ENCODE assay signal across 10 mouse cellular contexts in genomic region chr17:12261887-12262286, GRCm38 (mm10). TPM values are rescaled to one million over a fixed set of nuclear protein-coding genes. Genes with fewer than 3 reads are reported as not detected.
DNase-seq lines count a peak whose midpoint lies in the region; ATAC-seq and TF ChIP-seq lines count a peak whose summit lies in the region.
"Had no signal": no experiment of that assay in that cellular context is flagged by ENCODE, and none has a peak within 500 bp of the region (broad histone marks: within the 10 kb centered on the region; RNA-seq: fewer than 3 reads in every experiment).

No protein-coding gene starts in this region.

- no peak overlapping the region for H3K9ac ChIP-seq in intestine, embryonic 16.5 days (ENCODE audit: low read depth, low read length)
- no peak overlapping the region for H3K9ac ChIP-seq in intestine, embryonic 15.5 days
- H3K9ac ChIP-seq in liver, embryonic 13.5 days = no peak overlapping the region
- H3K9ac ChIP-seq: forebrain, embryonic 13.5 days; neural tube, embryonic 13.5 days had no signal

- no peaks in the 10 kb centered on the region for H3K27me3 ChIP-seq in intestine, embryonic 16.5 days (replicated peaks; ENCODE audit: control insufficient read depth, insufficient read depth, low read length)
- no peaks in the 10 kb centered on the region for H3K27me3 ChIP-seq in intestine, embryonic 15.5 days (replicated peaks)
- H3K27me3 ChIP-seq in C2C12 (ENCODE audit: control insufficient read depth, insufficient read depth, insufficient read length) = no peaks in the 10 kb centered on the region
- H3K27me3 ChIP-seq in liver, embryonic 13.5 days = no peaks in the 10 kb centered on the region
- H3K27me3 ChIP-seq: forebrain, embryonic 13.5 days; neural tube, embryonic 13.5 days had no signal

- H3K27ac ChIP-seq in intestine, embryonic 16.5 days (ENCODE audit: low read length) = no peak overlapping the region
- no peak overlapping the region for H3K27ac ChIP-seq in intestine, embryonic 15.5 days
- no peak overlapping the region for H3K27ac ChIP-seq in liver, embryonic 13.5 days
- H3K27ac ChIP-seq: forebrain, embryonic 13.5 days; neural tube, embryonic 13.5 days had no signal

- H3K36me3 ChIP-seq in intestine, embryonic 16.5 days (ENCODE audit: control insufficient read depth, insufficient read depth, low read length) = peaks cover 8% of the 10 kb centered on the region
- H3K36me3 ChIP-seq in intestine, embryonic 15.5 days = peaks cover 17% of the 10 kb centered on the region; the same call in 1 of the 2 replicates
- peaks cover 16% of the 10 kb centered on the region for H3K36me3 ChIP-seq in C2C12 (ENCODE audit: control insufficient read depth, insufficient read depth)
- peaks cover 29% of the 10 kb centered on the region for H3K36me3 ChIP-seq in liver, embryonic 13.5 days

- peak; percentile 56 for ATAC-seq in intestine, embryonic 16.5 days
- no peak for ATAC-seq in intestine, embryonic 15.5 days
- ATAC-seq in liver, embryonic 13.5 days (ENCODE audit: low read depth) = peak; percentile 83
- ATAC-seq: forebrain, embryonic 13.5 days had no signal

- peaks cover 13% of the 10 kb centered on the region for H3K79me2 ChIP-seq in C2C12 (ENCODE audit: control insufficient read depth, insufficient read depth)

- no peak overlapping the region for H3K4me2 ChIP-seq in intestine, embryonic 16.5 days (ENCODE audit: low read depth, low read length)
- no peak overlapping the region for H3K4me2 ChIP-seq in intestine, embryonic 15.5 days (replicated peaks)
- H3K4me2 ChIP-seq in liver, embryonic 13.5 days = no peak overlapping the region
- H3K4me2 ChIP-seq: forebrain, embryonic 13.5 days; heart, embryonic 11.5 days; neural tube, embryonic 13.5 days had no signal

- WGBS in intestine, embryonic 16.5 days = 70% methylated on average over 2 of the region's 2 CpGs
- WGBS in intestine, embryonic 15.5 days = 64% methylated on average over 2 of the region's 2 CpGs
- WGBS in liver, embryonic 13.5 days (ENCODE audit: insufficient replicate concordance) = 58% methylated on average over 2 of the region's 2 CpGs

- H3K79me3 ChIP-seq in C2C12 (ENCODE audit: low read depth) = no peaks in the 10 kb centered on the region

- no peak overlapping the region for H3K4me3 ChIP-seq in intestine, embryonic 16.5 days (ENCODE audit: low read length)
- H3K4me3 ChIP-seq in intestine, embryonic 15.5 days (replicated peaks) = no peak overlapping the region
- no peak overlapping the region for H3K4me3 ChIP-seq in C2C12 (ENCODE audit: insufficient read depth, poor library complexity, severe bottlenecking)
- H3K4me3 ChIP-seq in liver, embryonic 13.5 days (replicated peaks) = no peak overlapping the region
- H3K4me3 ChIP-seq: forebrain, embryonic 13.5 days; neural tube, embryonic 13.5 days had no signal

- peak; percentile 29 for DNase-seq in 416B (ENCODE audit: low read depth)
- no peak for DNase-seq in liver, embryonic 13.5 days
- DNase-seq in spleen, adult 18-20 months = no peak
- no peak for DNase-seq in cerebellum, postnatal 10 days

- no peak overlapping the region for H3ac ChIP-seq in C2C12 (ENCODE audit: control insufficient read depth, insufficient read length, low read depth)

- H3K9me3 ChIP-seq in intestine, embryonic 16.5 days (ENCODE audit: control insufficient read depth, low read length) = no peaks in the 10 kb centered on the region
- no peaks in the 10 kb centered on the region for H3K9me3 ChIP-seq in intestine, embryonic 15.5 days
- no peaks in the 10 kb centered on the region for H3K9me3 ChIP-seq in liver, embryonic 13.5 days (replicated peaks)
- H3K9me3 ChIP-seq: forebrain, embryonic 13.5 days; neural tube, embryonic 13.5 days had no signal

- H3K4me1 ChIP-seq in intestine, embryonic 16.5 days (ENCODE audit: control insufficient read depth, insufficient read depth, low read length) = peaks cover 10% of the 10 kb centered on the region; the same call in 1 of the 2 replicates
- peaks cover 6% of the 10 kb centered on the region for H3K4me1 ChIP-seq in intestine, embryonic 15.5 days (replicated peaks)
- H3K4me1 ChIP-seq in liver, embryonic 13.5 days (replicated peaks) = peaks cover 10% of the 10 kb centered on the region; the same call in 1 of the 2 replicates

- TF ChIP-seq CTCF in C2C12 (IDR thresholded peaks at IDR 0.05; ENCODE audit: control insufficient read depth, insufficient read depth, insufficient read length) = peak; percentile 55

TF ChIP-seq in C2C12, 6 proteins besides CTCF, POLR2A, EP300 and RAD21:
- TF ChIP-seq FOSL1 (IDR thresholded peaks at IDR 0.05; ENCODE audit: insufficient read depth, low read length, poor library complexity, severe bottlenecking) (no peak), USF1 (IDR thresholded peaks at IDR 0.05; ENCODE audit: low read depth) (no peak), MYOD1 (IDR thresholded peaks at IDR 0.05; ENCODE audit: control insufficient read depth, insufficient read length, low read depth) (no peak), CEBPB (IDR thresholded peaks at IDR 0.05; ENCODE audit: low read depth) (no peak), MAX (IDR thresholded peaks at IDR 0.05) (no peak)
TF ChIP-seq in C2C12: peak in this region for 0.

RNA-seq across cellular contexts. Expression of gene Map3k4, which starts 56.7 kb away (rescaled TPM):
- 25.6 and 28.3 TPM in 2 replicates for polyA plus RNA-seq in intestine, embryonic 16.5 days (2015; fragmentation: Nextera tagmentation; extraction: Ambion mirVana)
- 33.0 and 43.9 TPM in 2 replicates for polyA plus RNA-seq in intestine, embryonic 15.5 days (2015; fragmentation: Nextera tagmentation; extraction: Ambion mirVana)
- 20.9 TPM for polyA plus RNA-seq in C2C12 (2012; fragmentation: generic; extraction: Trizol)
- polyA plus RNA-seq in liver, embryonic 13.5 days (2015; fragmentation: Nextera tagmentation; extraction: Ambion mirVana) = 13.6 and 16.6 TPM in 2 replicates
